Mouse (Mus musculus) embryonic facial prominence, embryonic 12.5 days (tissue): ENCODE data around the gene Atp6v1g2. TPM values are rescaled to one million over a fixed set of nuclear protein-coding genes. Genes with fewer than 3 reads are reported as not detected.

Experiments
- ATAC-seq: fragments of 200-750 bp; cut with Nextera tagmentation; 2 replicates; pipeline ENCODE4 v1.8.0; 2017; ENCODE audit not compliant: insufficient number of reproducible peaks, insufficient read depth, low FRiP score, low TSS enrichment
- H3K27ac ChIP-seq: fragments of 300-500 bp; sonication (generic); 2 replicates; pipeline ENCODE4 v1.5.1; 2016; ENCODE audit warnings: mild to moderate bottlenecking
- H3K27me3 ChIP-seq: fragments of 300-500 bp; sonication (generic); 2 replicates; pipeline ENCODE4 v1.6.1; 2016; ENCODE audit warnings: mild to moderate bottlenecking, moderate library complexity
- H3K36me3 ChIP-seq: fragments of 300-500 bp; sonication (generic); 2 replicates; pipeline ENCODE4 v1.6.1; 2016; ENCODE audit warnings: mild to moderate bottlenecking
- H3K4me1 ChIP-seq: fragments of 300-500 bp; sonication (generic); 2 replicates; pipeline ENCODE4 v1.6.1; 2016
- H3K4me2 ChIP-seq: fragments of 300-500 bp; sonication (generic); replicated peaks from 2 replicates; pipeline ENCODE4 v1.6.1; 2016; ENCODE audit warnings: mild to moderate bottlenecking, moderate library complexity
- H3K4me3 ChIP-seq: fragments of 300-500 bp; sonication (generic); 2 replicates; pipeline ENCODE4 v1.5.1; 2016; ENCODE audit warnings: mild to moderate bottlenecking
- H3K9ac ChIP-seq: fragments of 300-500 bp; sonication (generic); 2 replicates; pipeline ENCODE4 v1.6.1; 2016; ENCODE audit warnings: mild to moderate bottlenecking, moderate library complexity
- H3K9me3 ChIP-seq: fragments of 300-500 bp; sonication (generic); 2 replicates; pipeline ENCODE4 v1.6.1; 2016; ENCODE audit warnings: mild to moderate bottlenecking, moderate library complexity
- WGBS: fragments of 180-500 bp; shearing (Covaris S2); methylation state at CpG from one replicate; pipeline ENCODE4 v1.1.7; 2016; 5-methylcytosine and 5-hydroxymethylcytosine counted together
- polyA plus RNA-seq: library from polyadenylated mRNA; unstranded; fragments of >200 nt; fragmentation: Nextera tagmentation; extraction: Ambion mirVana; gene quantifications from 2 replicates; pipeline ENCODE4 v1.2.1, GENCODE M21; 2016

The Atp6v1g2 gene
- polyA plus RNA-seq, 1 experiment from 2014 or later = 4.5 TPM

DNA sequence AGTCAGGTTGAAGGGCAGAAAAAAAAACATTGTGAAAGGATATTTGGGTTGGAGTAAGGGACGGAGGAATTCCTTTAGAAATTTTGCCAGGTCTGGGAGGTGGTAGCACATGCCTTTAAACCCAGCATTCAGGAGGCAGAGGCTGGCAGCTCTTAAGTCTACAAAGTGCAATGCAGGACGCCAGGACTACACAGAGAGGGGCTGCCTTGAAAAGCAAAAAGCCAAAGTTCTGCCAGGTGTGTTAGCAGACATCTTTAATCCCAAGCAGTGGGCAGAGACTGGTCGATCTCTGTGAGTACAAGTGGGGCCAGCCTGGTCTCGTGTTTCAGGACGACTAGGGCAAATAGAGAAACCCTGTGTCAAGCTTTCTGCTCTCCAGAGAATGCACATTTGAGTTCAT, 18.5 kb downstream of the Atp6v1g2 start:
- H3K9ac ChIP-seq = no peak overlapping the region
- ATAC-seq = no peak
- no peaks in the 10 kb centered on the region for H3K27me3 ChIP-seq
- H3K4me2 ChIP-seq = no peak overlapping the region
- 78% methylated on average over 5 of the region's 5 CpGs for WGBS
- H3K27ac ChIP-seq = no peak overlapping the region
- peaks cover 71% of the 10 kb centered on the region for H3K36me3 ChIP-seq
- H3K9me3 ChIP-seq = no peaks in the 10 kb centered on the region
- H3K4me3 ChIP-seq = no peak overlapping the region
- 0 out of 2 replicates have a peak, but pooled peaks cover 3% of the 10 kb centered on the region for H3K4me1 ChIP-seq

DNA sequence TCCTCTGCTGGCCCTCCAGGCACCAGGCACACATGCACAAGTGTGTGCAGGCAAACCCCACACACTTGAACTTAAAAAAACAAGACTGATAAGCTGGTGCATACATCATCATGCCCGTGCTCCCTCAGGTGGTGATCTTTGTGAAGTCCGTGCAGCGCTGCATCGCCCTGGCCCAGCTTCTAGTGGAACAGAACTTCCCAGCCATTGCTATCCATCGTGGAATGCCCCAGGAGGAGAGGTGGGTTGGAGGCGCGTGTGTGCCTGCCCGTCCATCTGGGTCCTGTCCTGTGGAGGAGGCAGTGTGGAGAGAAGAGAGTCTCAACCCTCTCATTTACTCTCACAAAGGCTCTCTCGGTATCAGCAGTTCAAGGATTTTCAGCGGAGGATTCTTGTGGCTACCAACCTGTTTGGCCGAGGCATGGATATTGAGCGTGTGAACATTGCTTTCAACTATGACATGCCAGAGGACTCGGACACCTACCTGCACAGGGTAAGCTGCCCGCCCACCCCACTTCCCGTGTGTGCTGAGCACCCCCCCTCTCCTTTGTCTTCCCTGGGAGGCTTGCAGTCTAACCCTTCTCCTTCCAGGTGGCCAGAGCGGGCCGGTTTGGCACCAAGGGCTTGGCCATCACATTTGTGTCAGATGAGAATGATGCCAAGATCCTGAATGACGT, 19.3 kb downstream of the Atp6v1g2 start:
- H3K4me3 ChIP-seq = no peak overlapping the region
- no peak overlapping the region for H3K9ac ChIP-seq
- WGBS = 90% methylated on average over 18 of the region's 18 CpGs
- H3K4me1 ChIP-seq = no peaks in the 10 kb centered on the region
- H3K36me3 ChIP-seq = peaks cover 63% of the 10 kb centered on the region
- H3K4me2 ChIP-seq = no peak overlapping the region
- no peak for ATAC-seq
- no peaks in the 10 kb centered on the region for H3K27me3 ChIP-seq
- no peaks in the 10 kb centered on the region for H3K9me3 ChIP-seq
- no peak overlapping the region for H3K27ac ChIP-seq

DNA sequence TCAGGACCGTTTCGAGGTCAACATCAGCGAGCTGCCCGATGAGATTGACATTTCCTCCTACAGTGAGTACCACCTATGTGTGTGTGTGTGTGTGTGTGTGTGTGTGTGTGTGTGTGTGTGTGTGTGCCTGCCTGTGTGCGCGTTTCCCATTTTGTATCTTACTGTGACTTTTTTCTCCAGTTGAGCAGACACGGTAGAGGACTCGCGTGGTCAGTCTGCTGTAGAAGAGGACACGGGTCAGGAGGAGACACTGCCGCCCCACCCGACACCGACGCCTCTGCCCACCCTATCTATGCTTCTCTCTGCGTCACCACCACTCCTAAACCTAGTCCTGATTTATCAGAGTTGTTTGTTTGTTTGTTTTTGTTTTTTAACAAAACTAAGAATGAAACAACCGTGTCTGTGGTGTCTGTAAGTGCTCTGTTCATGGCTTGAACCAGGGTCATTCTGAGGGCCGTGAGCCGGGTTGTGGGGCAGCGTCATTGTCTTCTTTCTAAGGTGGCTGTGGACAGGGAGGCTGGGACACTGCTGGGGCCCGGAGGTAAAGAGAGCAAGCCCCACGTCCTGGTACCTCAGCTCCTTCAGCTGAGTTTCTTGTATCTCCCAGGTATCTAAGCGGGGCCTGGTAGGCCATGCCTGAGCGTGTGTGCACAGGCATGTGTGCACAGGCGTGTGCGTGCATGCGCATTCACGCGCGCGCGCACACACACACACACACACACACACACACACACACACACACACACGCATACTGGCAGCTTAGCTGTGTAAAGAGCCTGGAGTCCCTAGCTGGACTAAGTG, 20.0 kb downstream of the Atp6v1g2 start:
- Histone ChIP-seq H3K4me3 (no peak overlapping the region), H3K27me3 (no peaks in the 10 kb centered on the region), H3K4me2 (no peak overlapping the region), H3K9ac (no peak overlapping the region), H3K36me3 (peaks cover 56% of the 10 kb centered on the region), H3K4me1 (no peaks in the 10 kb centered on the region), H3K9me3 (no peaks in the 10 kb centered on the region), H3K27ac (no peak overlapping the region)
- 90% methylated on average over 32 of the region's 32 CpGs for WGBS
- no peak for ATAC-seq

DNA sequence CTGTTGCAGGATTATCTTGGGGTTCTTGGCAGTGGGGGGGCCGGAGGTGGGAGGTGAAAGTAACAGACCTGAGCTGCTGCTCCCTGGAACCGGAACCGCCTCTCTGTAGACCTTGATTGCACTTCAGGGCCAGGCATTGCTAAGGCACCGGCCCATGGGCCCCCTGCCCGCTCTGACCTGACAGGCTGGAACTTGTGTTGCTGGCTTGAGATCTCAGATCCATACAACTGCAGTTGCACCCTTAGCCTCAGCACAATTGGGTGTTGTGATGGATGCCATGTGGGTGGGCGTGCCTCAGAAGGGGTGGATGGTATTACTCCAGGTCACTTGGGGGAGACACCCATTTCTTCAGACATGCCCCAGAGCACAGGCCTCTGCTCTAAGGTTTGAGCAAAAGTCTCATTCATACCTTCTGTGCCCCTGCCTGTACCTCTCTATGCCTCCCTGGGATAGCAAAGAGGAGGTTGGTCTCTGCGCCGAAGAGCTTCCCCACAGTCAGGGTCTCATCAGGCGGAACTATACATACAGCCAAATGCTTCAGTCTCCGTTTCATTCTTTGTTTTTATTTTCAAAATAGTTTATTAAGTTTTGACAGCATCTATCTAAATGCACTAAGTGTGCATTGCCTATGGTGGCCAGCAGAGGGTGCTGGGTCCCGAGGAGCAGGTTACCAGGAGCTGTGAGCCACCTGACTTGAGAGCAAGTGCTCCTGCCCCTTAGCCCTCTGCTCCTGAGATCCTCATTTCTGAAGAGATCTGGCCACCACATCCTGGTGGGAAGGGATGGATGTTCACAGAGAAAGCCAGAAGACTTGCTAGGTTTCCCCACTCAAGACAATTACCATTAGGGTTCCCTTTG, 21.0 kb downstream of the Atp6v1g2 start:
- 60% methylated on average over 11 of the region's 11 CpGs for WGBS
- no peak overlapping the region for H3K9ac ChIP-seq
- H3K9me3 ChIP-seq = no peaks in the 10 kb centered on the region
- no peak overlapping the region for H3K4me2 ChIP-seq
- no peak overlapping the region for H3K27ac ChIP-seq
- no peaks in the 10 kb centered on the region for H3K4me1 ChIP-seq
- peaks cover 46% of the 10 kb centered on the region for H3K36me3 ChIP-seq
- no peaks in the 10 kb centered on the region for H3K27me3 ChIP-seq
- no peak overlapping the region for H3K4me3 ChIP-seq
- ATAC-seq = no peak

DNA sequence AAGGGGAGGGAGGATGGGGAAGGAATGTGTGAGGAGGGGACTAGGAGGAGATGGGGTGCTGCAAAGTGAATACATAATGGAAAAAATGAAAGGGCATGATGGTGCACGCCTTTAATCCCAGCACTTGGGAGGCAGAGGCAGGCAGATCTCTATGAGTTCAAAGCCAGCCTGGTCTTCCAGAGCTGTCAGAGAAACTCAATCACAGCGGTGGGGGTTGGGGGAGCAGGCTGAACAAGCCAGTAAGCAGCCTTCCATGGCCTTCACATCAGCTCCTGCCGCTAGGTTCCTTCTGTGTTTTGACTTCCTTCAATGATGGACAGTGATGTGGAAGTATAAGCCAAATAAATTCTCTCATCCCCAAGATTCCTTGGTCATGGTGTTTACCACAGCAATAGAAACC, 21.8 kb downstream of the Atp6v1g2 start:
- H3K4me3 ChIP-seq = no peak overlapping the region
- no peaks in the 10 kb centered on the region for H3K9me3 ChIP-seq
- H3K27me3 ChIP-seq = no peaks in the 10 kb centered on the region
- H3K36me3 ChIP-seq = peaks cover 38% of the 10 kb centered on the region
- H3K9ac ChIP-seq = no peak overlapping the region
- H3K27ac ChIP-seq = no peak overlapping the region
- no peak overlapping the region for H3K4me2 ChIP-seq
- H3K4me1 ChIP-seq = no peaks in the 10 kb centered on the region
- no peak for ATAC-seq
- 75% methylated on average over 3 of the region's 3 CpGs for WGBS

DNA sequence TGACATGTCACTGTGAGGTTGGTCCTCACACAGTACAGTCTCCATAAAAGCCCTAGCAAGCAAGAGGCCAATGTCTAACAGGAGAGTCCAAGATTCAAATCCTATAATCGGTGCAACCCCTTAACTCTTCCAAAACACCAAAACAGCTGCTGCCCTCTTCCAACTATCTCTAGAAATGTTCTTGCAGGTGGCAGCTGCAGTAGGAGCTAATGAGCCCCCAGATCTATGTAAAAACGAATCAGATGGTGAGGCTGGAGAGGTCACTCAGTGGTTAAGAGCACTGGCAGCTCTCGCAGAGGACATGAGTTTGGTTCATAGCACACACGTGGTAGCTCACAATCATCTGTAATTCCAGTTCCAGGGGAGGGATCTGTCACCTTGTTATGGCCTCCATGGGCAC, 22.2 kb downstream of the Atp6v1g2 start:
- Histone ChIP-seq H3K36me3 (peaks cover 34% of the 10 kb centered on the region), H3K4me1 (no peaks in the 10 kb centered on the region), H3K27me3 (0 out of 2 replicates have a peak, but pooled peaks cover 4% of the 10 kb centered on the region), H3K9me3 (no peaks in the 10 kb centered on the region), H3K27ac (no peak overlapping the region), H3K4me2 (no peak overlapping the region), H3K4me3 (no peak overlapping the region), H3K9ac (no peak overlapping the region)
- ATAC-seq = no peak
- WGBS = 51% methylated on average over 4 of the region's 4 CpGs

DNA sequence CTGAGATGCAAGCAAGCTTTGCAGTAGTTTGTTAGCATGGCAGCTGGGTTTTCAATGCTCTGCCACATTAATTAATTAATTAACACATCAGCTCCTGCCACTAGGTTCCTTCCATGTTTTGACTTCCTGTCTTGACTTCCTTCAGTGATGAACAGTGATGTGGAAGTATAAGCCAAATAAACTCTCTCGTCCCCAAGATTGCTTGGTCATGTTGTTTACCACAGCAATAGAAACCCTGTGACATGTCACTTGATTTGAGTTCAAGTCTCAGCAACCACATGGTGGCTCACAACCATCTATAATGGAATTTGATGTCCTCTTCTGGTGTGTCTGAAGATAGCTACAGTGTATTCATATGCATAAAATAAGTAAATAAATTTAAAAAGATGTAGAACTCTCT, 23.9 kb downstream of the Atp6v1g2 start:
- Histone ChIP-seq H3K36me3 (peaks cover 19% of the 10 kb centered on the region), H3K4me3 (no peak overlapping the region), H3K4me2 (no peak overlapping the region), H3K27ac (no peak overlapping the region), H3K9me3 (no peaks in the 10 kb centered on the region), H3K27me3 (peaks cover 19% of the 10 kb centered on the region; the same call in 1 of the 2 replicates), H3K4me1 (no peaks in the 10 kb centered on the region), H3K9ac (no peak overlapping the region)
- ATAC-seq = no peak
- WGBS = 80% methylated on average over 1 of the region's 1 CpGs

DNA sequence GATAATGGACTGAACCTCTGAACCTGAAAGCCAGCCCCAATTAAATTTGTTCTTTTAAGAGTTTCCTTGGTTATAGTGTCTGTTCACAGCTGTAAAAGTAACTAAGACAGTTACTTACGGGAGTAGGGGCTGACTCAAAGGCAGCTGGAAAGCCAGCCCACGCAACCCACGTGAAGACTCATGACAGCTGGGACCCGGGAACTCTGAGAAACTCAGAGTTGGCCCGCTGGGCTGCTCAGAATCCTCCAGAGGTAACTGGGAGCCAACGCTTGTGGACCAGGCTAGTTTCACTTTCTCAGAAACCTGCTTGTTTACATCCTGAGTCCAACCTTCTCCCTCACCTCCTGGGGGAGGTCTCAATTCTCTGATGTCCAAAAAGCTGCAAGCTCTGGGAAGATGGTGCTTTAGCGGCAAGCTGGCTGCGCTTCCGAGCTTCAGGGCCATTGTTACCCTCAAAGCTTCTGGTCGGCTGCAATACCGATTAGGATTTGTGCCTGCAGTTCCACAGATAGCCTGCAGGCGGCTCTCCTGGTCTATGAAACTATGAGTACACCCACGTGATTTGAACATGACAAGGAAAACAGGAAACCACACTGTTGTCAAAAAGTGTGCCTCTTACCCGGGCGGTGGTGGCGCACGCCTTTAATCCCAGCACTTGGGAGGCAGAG, 24.5 kb downstream of the Atp6v1g2 start:
- H3K9ac ChIP-seq = no peak overlapping the region
- H3K36me3 ChIP-seq = peaks cover 13% of the 10 kb centered on the region
- ATAC-seq = no peak
- H3K4me3 ChIP-seq = 0 out of 2 replicates have a peak overlapping the region, but pooled peaks have one; percentile 6
- H3K4me1 ChIP-seq = no peaks in the 10 kb centered on the region
- 16% methylated on average over 17 of the region's 17 CpGs for WGBS
- 0 out of 2 replicates have a peak overlapping the region, but pooled peaks have one; percentile 9 for H3K4me2 ChIP-seq
- H3K9me3 ChIP-seq = no peaks in the 10 kb centered on the region
- H3K27ac ChIP-seq = no peak overlapping the region
- H3K27me3 ChIP-seq = peaks cover 24% of the 10 kb centered on the region

DNA sequence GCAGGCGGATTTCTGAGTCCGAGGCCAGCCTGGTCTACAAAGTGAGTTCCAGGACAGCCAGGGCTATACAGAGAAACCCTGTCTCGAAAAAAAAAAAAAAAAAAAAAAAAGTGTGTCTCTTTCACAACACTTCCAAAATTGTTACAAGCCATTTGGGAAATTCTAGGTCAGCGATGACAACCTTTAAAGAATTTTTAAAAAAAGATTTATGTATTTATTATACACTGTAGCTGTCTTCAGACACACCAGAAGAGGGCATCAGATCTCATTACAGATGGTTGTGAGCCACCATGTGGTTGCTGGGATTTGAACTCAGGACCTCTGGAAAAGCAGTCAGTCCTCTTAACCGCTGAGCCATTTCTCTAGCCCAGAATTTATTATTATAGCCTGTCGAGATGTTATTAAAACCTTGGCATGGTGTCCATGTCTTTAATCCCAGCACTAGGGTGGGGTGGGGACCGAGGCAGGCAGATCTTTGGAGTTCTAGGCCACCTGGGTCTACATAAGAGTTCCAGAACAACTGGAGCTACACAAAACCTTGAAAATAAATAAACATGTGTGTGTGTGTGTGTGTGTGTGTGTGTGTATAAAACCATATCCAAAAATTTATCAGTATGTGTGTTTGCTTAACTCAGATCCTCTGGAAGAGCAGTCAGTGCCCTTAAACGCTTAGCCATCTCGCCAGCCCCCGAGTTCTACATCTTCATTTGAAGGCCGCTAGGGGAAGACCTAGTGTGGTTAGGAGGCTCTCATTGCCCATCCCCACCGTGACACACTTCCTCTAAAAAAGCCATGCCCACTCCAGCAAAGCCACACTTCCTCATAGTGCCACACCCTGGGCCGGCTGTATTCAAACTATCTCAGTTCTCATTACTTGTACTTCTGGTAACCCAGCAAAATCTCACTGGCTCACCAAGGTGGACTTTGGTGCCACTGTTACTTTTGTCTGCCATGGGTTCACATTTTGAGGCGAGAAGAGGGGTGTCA, 25.3 kb downstream of the Atp6v1g2 start:
- Histone ChIP-seq H3K36me3 (peaks cover 5% of the 10 kb centered on the region), H3K4me3 (no peak overlapping the region), H3K9me3 (no peaks in the 10 kb centered on the region), H3K4me1 (no peaks in the 10 kb centered on the region; the same call in 1 of the 2 replicates), H3K4me2 (no peak overlapping the region), H3K27me3 (peaks cover 32% of the 10 kb centered on the region), H3K27ac (no peak overlapping the region), H3K9ac (no peak overlapping the region)
- 62% methylated on average over 13 of the region's 14 CpGs for whole genome bisulfite sequencing
- ATAC-seq = no peak

DNA sequence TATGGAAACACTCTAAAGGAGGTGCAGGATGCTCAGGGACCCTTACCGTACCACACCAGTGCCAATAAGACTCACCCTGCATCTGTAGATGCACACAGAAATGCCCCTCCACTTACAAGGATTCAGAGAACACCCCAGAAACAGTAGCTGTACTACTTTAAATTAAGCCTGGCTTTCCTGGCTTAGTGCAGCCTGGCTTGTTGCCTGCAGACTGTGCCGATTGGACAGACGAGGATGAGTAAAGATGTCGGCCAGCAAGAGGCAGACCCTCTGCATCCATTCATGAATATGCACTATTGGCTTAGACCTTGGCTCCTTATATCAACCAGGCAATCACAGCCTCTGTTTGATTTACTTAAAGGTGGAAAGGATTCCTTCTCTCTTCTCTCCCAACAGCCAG, 26.2 kb downstream of the Atp6v1g2 start:
- no peak for ATAC-seq
- H3K9ac ChIP-seq = no peak overlapping the region
- no peaks in the 10 kb centered on the region for H3K36me3 ChIP-seq
- H3K9me3 ChIP-seq = no peaks in the 10 kb centered on the region
- H3K4me3 ChIP-seq = no peak overlapping the region
- 75% methylated on average over 4 of the region's 4 CpGs for WGBS
- H3K4me1 ChIP-seq = no peaks in the 10 kb centered on the region; the same call in 1 of the 2 replicates
- H3K27me3 ChIP-seq = peaks cover 41% of the 10 kb centered on the region
- H3K27ac ChIP-seq = no peak overlapping the region
- H3K4me2 ChIP-seq = no peak overlapping the region
